Mouse (Mus musculus): Measurements from ENCODE around the gene Mical3. TPM values are rescaled to one million over a fixed set of nuclear protein-coding genes. Genes with fewer than 3 reads are reported as not detected.

Gene Mical3
- total RNA-seq, 2 experiments from 2014 or later: 53.3 to 71.9 TPM

DNA sequence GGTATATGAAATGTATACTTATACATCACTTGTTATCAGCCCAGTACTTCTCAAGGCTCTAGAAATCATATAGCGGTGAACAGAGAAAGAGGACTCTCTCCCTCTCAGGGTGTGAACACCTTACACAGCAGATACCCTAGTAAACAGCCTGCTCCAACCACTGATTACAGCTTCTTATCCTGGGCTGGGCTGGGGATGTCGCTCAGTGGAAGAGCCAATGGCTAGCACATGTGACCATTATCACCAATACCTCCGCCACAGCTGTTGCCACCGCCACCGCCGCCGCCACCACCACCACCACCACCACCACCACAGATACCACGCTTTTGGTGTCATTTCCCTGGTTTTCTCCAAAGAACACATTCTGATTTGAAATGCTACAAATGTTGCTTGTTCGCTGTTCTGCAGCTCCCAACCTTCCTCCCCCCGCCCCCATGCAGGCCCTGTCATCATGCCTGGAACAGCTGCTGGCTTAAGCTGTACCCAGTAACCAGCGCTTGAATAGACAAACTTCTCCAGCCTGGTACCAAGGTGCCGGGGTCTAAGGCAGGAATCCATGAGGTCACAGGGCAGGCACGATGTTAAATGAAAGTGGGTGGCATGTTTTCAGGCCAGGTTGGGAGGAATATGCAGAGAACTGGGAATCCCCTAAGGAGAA, 78.7 kb downstream of the Mical3 start:
- no peak for TF ChIP-seq CTCF (IDR thresholded peaks at IDR 0.05)
- DNase-seq: no peak
- H3K27ac ChIP-seq: peak overlapping the region; percentile 76
- H3K4me3 ChIP-seq: no peak overlapping the region
- intact Hi-C loops (cut with DNase I): no loop called here

DNA sequence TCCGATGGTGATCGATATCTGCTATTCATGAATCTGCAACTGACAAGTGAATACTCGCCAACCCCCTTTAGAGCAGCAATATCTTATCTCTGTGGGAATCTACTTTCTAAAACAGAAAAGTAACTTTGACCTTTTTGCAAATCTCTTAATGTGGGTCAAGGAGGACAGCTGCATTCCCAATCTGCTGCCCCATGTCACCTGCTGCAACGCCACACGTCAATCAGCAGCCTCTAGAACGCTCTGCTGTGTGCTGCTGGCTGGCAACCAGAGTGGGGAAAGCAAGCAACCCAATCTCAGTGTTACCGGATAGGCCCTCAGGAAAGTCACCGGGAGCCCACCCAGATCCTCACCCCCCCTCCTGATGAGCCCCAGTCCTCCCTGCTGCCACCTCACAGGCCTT, 79.4 kb downstream of the Mical3 start:
- H3K27ac ChIP-seq: peak overlapping the region; percentile 76
- TF ChIP-seq CTCF (IDR thresholded peaks at IDR 0.05): no peak
- no peak overlapping the region for H3K4me3 ChIP-seq
- DNase-seq: peak; percentile 81
- intact Hi-C loops (cut with DNase I): no loop called here

DNA sequence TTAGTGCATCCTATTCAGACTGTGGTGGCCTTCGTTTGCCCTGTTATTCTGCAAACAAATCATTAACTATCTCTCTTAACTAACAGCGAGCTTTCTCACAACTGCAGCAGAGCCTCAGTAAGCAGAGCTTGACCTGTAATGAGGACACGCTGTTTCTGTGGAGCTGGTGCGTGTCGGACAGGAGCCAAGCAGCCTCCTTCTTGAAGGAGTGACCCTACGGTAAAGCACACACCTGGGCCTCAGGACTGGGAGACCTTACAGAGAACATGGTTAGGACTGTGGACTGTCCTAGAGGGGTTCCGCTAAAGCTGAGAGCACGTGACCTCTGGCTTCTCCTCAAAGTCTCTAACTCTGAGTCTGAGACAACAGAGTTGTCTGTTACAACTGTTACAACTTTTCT, 82.1 kb downstream of the Mical3 start:
- Histone ChIP-seq H3K27ac (0 out of 2 replicates have a peak overlapping the region, but pooled peaks have one; percentile 31), H3K4me3 (no peak overlapping the region)
- intact Hi-C loops (cut with DNase I): no loop called here
- TF ChIP-seq CTCF (IDR thresholded peaks at IDR 0.05): no peak
- no peak for DNase-seq

DNA sequence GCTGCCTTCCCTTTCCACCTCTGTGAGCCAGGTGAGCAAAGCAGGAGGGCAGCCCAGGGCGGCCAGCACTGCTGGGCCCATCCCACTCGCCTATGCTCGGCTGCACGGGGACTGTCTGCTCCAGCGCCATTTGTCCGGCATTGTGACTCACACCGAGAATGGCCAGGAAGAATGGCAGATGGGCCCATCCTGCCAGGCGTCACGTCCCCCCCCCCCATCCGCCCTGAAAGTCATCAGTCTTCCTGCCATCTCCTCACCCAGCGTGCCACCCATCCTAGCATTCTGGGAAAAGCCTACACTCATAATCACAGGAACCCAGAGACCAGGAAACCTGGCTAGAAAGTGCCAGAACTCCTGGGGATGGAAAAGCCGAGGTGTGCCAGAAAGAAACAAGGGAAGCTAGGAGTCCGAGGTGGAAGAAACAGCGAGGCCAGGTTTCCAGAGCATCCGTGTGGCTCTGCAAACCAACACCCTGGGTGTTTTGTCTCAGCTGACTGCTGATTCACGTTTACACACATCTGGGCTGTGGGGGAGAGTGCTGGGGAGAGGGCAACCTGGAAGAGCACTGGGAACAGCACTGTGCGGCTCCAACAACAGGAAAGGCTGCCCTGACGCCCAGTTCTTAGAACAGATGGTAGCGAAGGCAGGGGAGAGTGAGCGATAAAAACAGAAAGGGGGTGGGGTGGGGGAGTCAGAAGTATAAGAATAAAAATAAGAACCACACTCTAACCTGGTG, 85.3 kb downstream of the Mical3 start:
- intact Hi-C loops (cut with DNase I): no loop called here
- peak overlapping the region; percentile 59 for H3K27ac ChIP-seq

DNA sequence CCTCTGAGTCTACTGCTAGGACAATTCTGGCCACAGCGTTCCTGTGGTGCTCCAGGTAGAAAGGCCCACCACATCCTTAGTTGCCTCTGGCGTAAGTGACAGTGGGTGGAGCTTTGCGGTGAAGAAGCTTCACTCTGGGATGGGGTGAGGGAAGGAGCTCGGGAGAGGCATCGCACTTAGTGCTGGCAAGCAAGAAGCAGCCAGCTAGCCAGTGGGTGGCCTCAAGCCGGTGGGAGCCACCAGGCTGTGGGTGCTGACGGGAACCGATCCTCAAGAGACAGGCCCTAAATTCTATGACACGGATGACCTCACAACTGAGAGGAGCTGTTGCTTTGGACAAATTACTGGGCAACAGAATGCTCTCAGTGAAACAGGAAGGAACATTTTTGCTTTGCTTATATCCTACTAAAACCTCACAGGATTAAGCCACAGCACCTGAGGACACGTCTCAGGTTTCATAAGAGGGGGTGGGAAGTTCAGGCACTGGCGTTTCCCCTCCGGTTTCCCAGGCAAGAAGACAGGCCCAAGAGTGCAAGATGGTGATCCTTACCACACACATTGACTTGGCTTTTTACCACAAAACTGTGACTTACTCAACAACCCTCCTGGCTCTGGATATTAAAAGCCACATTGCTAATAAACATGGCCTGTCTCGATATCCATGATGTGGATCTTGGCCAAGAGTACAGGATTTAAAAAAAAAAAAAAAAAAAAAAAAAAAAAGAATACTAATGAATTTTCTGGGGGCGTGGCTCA, 87.2 kb downstream of the Mical3 start:
- Histone ChIP-seq H3K4me3 (no peak overlapping the region), H3K27ac (no peak overlapping the region)
- no peak for DNase-seq
- intact Hi-C loops (cut with DNase I): no loop called here
- no peak for TF ChIP-seq CTCF (IDR thresholded peaks at IDR 0.05)

More for the DNA sequence above, 85.3 kb downstream of the Mical3 start:
- no peak for DNase-seq
- H3K4me3 ChIP-seq: peak overlapping the region; percentile 21
- TF ChIP-seq CTCF (IDR thresholded peaks at IDR 0.05): no peak

DNA sequence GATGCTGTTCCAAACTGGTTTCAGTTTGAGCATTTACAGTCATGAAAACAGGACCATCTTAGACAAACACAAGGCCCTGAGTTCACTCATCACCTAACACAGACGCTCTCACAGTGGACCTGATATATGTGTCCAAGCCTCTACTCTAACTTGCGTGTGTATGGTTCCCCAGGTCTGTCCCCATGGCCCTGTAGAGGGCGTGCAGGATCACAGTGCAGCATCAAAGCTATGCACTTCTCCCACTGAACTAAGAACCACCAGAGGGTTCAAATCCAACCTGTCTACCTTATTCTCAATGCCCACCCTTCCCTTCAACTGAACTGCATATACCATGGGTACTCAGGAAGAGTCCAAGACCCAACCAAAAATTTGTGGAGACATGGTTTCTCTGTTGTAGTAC, 91.1 kb downstream of the Mical3 start:
- peak; percentile 13; the same call in 1 of the 2 replicates for TF ChIP-seq CTCF (IDR thresholded peaks at IDR 0.05)
- intact Hi-C loops (cut with DNase I): loop anchor here (5.0 kb wide), 1 partner anchor 93 kb away; the partner anchor contains the start of gene Mical3
- Histone ChIP-seq H3K27ac (peak overlapping the region; percentile 61), H3K4me3 (no peak overlapping the region)
- no peak for DNase-seq

DNA sequence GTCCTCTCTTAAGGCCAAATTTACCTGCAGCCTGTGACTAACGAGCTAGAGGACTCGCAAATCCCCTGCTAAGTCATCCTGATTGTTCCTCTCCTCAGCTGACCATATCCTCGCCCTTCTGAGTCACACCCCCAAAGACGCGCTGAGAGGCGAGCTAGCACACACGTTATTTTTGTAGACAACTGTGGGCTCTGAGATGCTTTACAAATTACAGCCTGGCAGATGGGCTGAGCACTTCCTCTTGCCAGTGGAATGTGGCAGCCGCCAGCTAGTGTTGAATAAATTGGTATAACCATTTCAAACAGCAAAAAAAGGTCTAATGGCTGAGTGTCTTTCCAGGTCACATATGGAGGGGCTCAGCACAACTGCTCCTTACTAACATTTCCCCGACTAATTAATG, 91.5 kb downstream of the Mical3 start:
- intact Hi-C loops (cut with DNase I): loop anchor here (5.0 kb wide), 1 partner anchor 93 kb away; the partner anchor contains the start of gene Mical3

DNA sequence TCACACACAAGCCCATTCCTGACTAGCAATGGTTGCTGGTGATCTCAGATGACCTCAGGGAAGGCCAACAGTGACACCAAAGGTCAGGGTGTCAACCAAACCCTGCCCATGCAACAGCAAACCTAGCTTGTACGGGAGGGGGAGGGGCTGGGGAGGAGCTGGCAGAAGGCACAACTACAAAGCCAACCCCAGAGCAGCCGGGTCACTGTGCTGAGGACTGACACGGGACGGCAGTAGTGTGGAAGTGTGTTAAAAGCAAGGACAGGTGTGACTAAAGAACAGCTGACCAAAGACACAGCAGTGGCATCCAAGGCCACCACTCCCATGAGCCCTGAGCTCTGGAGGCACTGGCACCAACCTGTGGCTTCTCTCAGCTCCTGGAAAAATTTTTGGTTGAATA, 93.7 kb downstream of the Mical3 start:
- Histone ChIP-seq H3K4me3 (no peak overlapping the region), H3K27ac (peak overlapping the region; percentile 1; the same call in 1 of the 2 replicates)
- intact Hi-C loops (cut with DNase I): loop anchor here (5.0 kb wide), 1 partner anchor 95 kb away; the partner anchor contains the start of gene Mical3
- DNase-seq: peak; percentile 44
- no peak for TF ChIP-seq CTCF (IDR thresholded peaks at IDR 0.05)

More for the DNA sequence above, 91.5 kb downstream of the Mical3 start:
- peak overlapping the region; percentile 61 for H3K27ac ChIP-seq
- TF ChIP-seq CTCF (IDR thresholded peaks at IDR 0.05): no peak
- no peak overlapping the region for H3K4me3 ChIP-seq
- DNase-seq: peak; percentile 51

DNA sequence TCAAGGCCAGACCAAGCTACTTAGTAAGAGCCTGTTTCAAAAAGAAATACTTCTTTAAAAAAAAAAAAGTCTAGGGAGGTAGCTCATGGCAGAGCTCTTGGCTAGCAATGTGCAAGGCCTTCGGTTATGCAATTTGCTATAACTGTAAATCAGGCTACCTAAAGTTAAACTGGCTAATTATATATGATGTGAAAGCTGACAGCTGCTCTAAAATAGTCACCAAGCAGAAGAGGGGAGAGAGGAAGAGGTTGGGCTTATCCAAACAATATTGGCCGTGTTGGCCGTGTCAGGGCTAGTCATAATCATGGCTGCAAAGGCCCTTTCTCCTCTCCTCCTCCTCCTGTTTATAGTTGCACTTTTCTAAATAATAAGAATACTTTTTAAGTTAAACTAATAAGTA, 94.9 kb downstream of the Mical3 start:
- Histone ChIP-seq H3K27ac (0 out of 2 replicates have a peak overlapping the region, but pooled peaks have one; percentile 7), H3K4me3 (no peak overlapping the region)
- DNase-seq: no peak
- no peak for TF ChIP-seq CTCF (IDR thresholded peaks at IDR 0.05)
- intact Hi-C loops (cut with DNase I): loop anchor here (5.0 kb wide), 1 partner anchor 96 kb away; the partner anchor contains the start of gene Mical3

DNA sequence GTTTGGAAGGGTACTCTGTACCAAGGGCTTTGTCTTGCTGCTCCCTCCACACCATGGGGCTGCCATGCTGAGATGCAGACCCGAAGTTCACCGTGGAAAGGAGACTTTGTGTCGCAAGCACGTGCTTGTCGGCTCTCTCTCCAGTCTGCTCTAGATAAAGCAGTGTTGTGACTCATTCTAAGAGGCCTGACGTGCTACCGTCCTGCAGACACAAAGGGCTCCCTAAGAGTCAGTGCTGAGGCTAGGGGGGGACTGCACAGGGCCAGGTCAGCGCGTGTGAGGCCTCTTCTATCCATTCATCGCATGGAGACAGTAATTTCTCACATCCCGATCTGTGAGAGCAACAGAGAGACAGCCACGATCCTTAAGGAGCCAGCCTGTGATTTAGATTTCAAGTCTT, 95.5 kb downstream of the Mical3 start:
- Histone ChIP-seq H3K27ac (no peak overlapping the region), H3K4me3 (no peak overlapping the region)
- DNase-seq: no peak
- intact Hi-C loops (cut with DNase I): loop anchor here (5.0 kb wide), 1 partner anchor 97 kb away; the partner anchor contains the start of gene Mical3
- TF ChIP-seq CTCF (IDR thresholded peaks at IDR 0.05): no peak

DNA sequence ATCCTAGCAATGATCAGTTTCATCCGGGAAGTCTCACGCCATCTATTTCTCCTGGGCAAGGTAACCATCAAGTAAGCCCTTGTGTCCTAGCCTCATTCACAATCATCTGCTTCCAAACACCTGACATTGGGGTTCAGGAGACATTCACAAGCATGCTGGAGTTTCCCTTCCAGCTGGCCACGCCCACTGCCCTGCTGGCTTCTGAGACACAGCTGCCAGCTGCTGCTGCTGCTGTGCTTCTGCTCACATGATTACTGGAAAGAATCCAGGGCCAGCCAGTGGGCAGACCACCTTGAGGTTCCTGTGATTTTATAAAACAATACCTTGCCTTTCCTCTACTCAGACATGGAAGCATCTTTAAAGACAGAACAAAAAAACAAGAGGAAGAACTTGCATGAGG, 97.5 kb downstream of the Mical3 start:
- Histone ChIP-seq H3K4me3 (no peak overlapping the region), H3K27ac (no peak overlapping the region)
- intact Hi-C loops (cut with DNase I): no loop called here
- no peak for TF ChIP-seq CTCF (IDR thresholded peaks at IDR 0.05)
- DNase-seq: no peak

DNA sequence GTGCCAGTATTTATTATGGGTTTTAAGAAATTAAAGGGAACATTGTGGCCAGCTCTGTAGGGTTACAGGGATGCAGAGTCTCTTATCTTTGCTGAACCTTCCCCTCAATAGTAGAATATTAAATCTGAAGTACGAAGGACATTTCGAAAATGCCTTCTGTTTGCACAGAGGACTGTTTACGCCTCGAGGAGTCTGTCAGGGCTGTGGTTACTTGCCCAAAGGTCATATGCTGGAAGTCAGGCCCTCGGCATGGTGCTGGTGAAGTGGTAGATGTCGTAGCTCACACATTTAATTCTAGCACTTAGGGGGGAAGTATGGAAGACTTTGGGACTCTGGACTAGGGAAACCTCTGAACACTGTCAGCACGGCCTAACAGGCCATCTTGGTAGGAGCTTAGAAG, 99.4 kb downstream of the Mical3 start:
- no peak for DNase-seq
- Histone ChIP-seq H3K27ac (no peak overlapping the region), H3K4me3 (no peak overlapping the region)
- intact Hi-C loops (cut with DNase I): no loop called here
- TF ChIP-seq CTCF (IDR thresholded peaks at IDR 0.05): no peak

Measured in gastrocnemius, adult 2 months (tissue).